Mouse (Mus musculus) heart, postnatal 25 days (tissue): ENCODE measurements around the gene Fads1. TPM values are rescaled to one million over a fixed set of nuclear protein-coding genes. Genes with fewer than 3 reads are reported as not detected.

ENCODE experiments used
- DNase-seq: peaks from one replicate; pipeline ENCODE4 v3.0.0; 2022; ENCODE audit warnings: low spot score
- intact Hi-C: fragments of 180-260 bp; cut with DNase I; formaldehyde crosslinking; loops from one replicate; pipeline ENCODE4 v1.15.1; 2025
- microRNA-seq: library from miRNA; unstranded; fragments of <30 nt; microRNA quantifications from one replicate; pipeline ENCODE4 v1.2.0, GENCODE M21; 2022
- total RNA-seq, 2 experiments: library from RNA; stranded (reverse); gene quantifications; 2 replicates each; pipeline ENCODE4 v1.2.3; 2021

The Fads1 gene
- total RNA-seq, 2 experiments from 2014 or later: 20.2 to 23.7 TPM

- intact Hi-C loops: no loop called here
- DNase-seq: no peak
These were observed 56.7 kb downstream of the Fads1 start for GRCm38 (mm10) chr19:10239419-10239818.

- intact Hi-C loops: no loop called here
- no peak for DNase-seq
These were observed 57.4 kb downstream of the Fads1 start for GRCm38 (mm10) chr19:10239975-10240653.

- intact Hi-C loops: no loop called here
- DNase-seq: peak; percentile 62
These were observed 58.1 kb downstream of the Fads1 start, which contains the start of gene Myrf for GRCm38 (mm10) chr19:10240654-10241305. Gene Myrf (minus strand): TSS chr19:10240748.

- no peak for DNase-seq
- intact Hi-C loops: no loop called here
These were observed 60.2 kb downstream of the Fads1 start for GRCm38 (mm10) chr19:10242916-10243315.

- intact Hi-C loops: no loop called here
- DNase-seq: no peak
These were observed 61.5 kb downstream of the Fads1 start for GRCm38 (mm10) chr19:10244183-10244582.

Small RNA genes within 50 kb of the gene (microRNA-seq; reads per million reads assigned to microRNA genes)
- gene Mir6993: not detected

Other genes with a start within 250 kb of the Fads1 start
- 1,000 to 10,000 TPM; 2,502 to 2,556 TPM for gene Fth1, start 202.3 kb upstream of the Fads1 start, total RNA-seq
- under 1 TPM in 1 of 2 experiments, not detected in 1; 0.10 TPM for gene Best1, start 181.3 kb upstream of the Fads1 start, total RNA-seq
- gene Rab3il1, start 181.2 kb upstream of the Fads1 start, total RNA-seq: 1 to 10 TPM; 8.9 to 9.3 TPM
- 10 to 100 TPM; 35.9 to 36.0 TPM for gene Fads3, start 141.3 kb upstream of the Fads1 start, total RNA-seq
- 1 to 10 TPM; 5.2 to 5.4 TPM for gene Fads2, start 81.1 kb upstream of the Fads1 start, total RNA-seq
- gene Tmem258, start 21.1 kb downstream of the Fads1 start, total RNA-seq: 100 to 1,000 TPM; 172 to 178 TPM
- gene Fen1, start 21.3 kb downstream of the Fads1 start, total RNA-seq: 1 to 10 TPM; 4.5 to 4.7 TPM
- 1 to 10 TPM; 4.5 to 6.8 TPM for gene Myrf, start 57.9 kb downstream of the Fads1 start, total RNA-seq
- gene Dagla, start 122.0 kb downstream of the Fads1 start, total RNA-seq: 1 to 10 TPM; 3.2 to 3.3 TPM
- gene Syt7, start 206.2 kb downstream of the Fads1 start, total RNA-seq: 10 to 100 TPM; 45.8 to 47.0 TPM